17 mouse cellular contexts compared by ENCODE assay signal in genomic region chr9:118541851-118542250, GRCm38 (mm10). TPM values are rescaled to one million over a fixed set of nuclear protein-coding genes. Genes with fewer than 3 reads are reported as not detected.
DNase-seq lines count a peak whose midpoint lies in the region.
"Had no signal": no experiment of that assay in that cellular context is flagged by ENCODE, and none has a peak within 500 bp of the region (broad histone marks: within the 10 kb centered on the region; RNA-seq: fewer than 3 reads in every experiment).

No protein-coding gene starts in this region.

- no peaks in the 10 kb centered on the region for H3K27me3 ChIP-seq in heart, embryonic 10.5 days (ENCODE audit: insufficient read depth, poor library complexity, severe bottlenecking)
- H3K27me3 ChIP-seq: CH12.LX, Patski had no signal

- WGBS in heart, embryonic 10.5 days, result 91% methylated on average over 8 of the region's 8 CpGs

- H3K4me3 ChIP-seq in heart, embryonic 10.5 days, result no peak overlapping the region

- H3K9me3 ChIP-seq in heart, embryonic 10.5 days, result no peaks in the 10 kb centered on the region
- H3K9me3 ChIP-seq: G1E had no signal

- DNase-seq in heart, adult 11 months, result peak; percentile 72
- no peak for DNase-seq in heart, adult 18-20 months
- peak; percentile 68 for DNase-seq in heart, embryonic 10.5 days (ENCODE audit: low spot score)
- DNase-seq in heart, postnatal 14 days, result no peak
- DNase-seq: adrenal gland, adult 2 months; adrenal gland, adult 8-10 months; adrenal gland, postnatal 10 days; adrenal gland, postnatal 14 days; adrenal gland, postnatal 25 days; adrenal gland, postnatal 36 days; B cell, adult 2 months; cerebellum, adult 11 months; cerebellum, adult 11-12 months; cerebellum, adult 18-20 months had no signal

- no peak overlapping the region for H3K27ac ChIP-seq in heart, embryonic 10.5 days

- H3K4me1 ChIP-seq in heart, embryonic 10.5 days, result peaks cover 15% of the 10 kb centered on the region; the same call in 1 of the 2 replicates

- intact Hi-C loops in heart, postnatal 14 days (cut with DNase I), result no loop called here

- H3K36me3 ChIP-seq in heart, embryonic 10.5 days, result peaks cover 67% of the 10 kb centered on the region

RNA-seq across cellular contexts. Expression of gene Golga4, which starts 35.8 kb away (rescaled TPM):
- 100 to 1,000 TPM; 383 to 397 TPM for total RNA-seq in heart, adult 18-20 months (2021)
- polyA plus RNA-seq in heart, embryonic 10.5 days (2016; fragmentation: Nextera tagmentation; extraction: Ambion mirVana), result 55.0 and 60.0 TPM in 2 replicates
- 100 to 1,000 TPM; 180 to 187 TPM for total RNA-seq in heart, postnatal 14 days (2021)

Comparison
In these comparisons a context has a peak if more than half of its experiments do, and no peak if none do; other contexts are left out.
1. DNase-seq: peak in heart, adult 11 months (single experiment) and heart, embryonic 10.5 days (single experiment); none in heart, adult 18-20 months (0 of 2) and heart, postnatal 14 days (0 of 2).